Mouse (Mus musculus): ENCODE data around the gene Elovl5.

- no peak for TF ChIP-seq POLR2A (IDR thresholded peaks at IDR 0.05; ENCODE audit: control insufficient read depth, extremely low read depth, insufficient read depth, low read length, poor library complexity)
- no peak for TF ChIP-seq CTCF (IDR thresholded peaks at IDR 0.05; ENCODE audit: borderline replicate concordance, control insufficient read depth, extremely low read depth, insufficient read depth, low read length, poor library complexity)
These were observed 107.7 kb downstream of the Elovl5 start for GRCm38 (mm10) chr9:78024823-78025222.

Measured in thymus, adult 2 months (tissue).